15 mouse cellular contexts compared by ENCODE assay signal in the genomic region with DNA sequence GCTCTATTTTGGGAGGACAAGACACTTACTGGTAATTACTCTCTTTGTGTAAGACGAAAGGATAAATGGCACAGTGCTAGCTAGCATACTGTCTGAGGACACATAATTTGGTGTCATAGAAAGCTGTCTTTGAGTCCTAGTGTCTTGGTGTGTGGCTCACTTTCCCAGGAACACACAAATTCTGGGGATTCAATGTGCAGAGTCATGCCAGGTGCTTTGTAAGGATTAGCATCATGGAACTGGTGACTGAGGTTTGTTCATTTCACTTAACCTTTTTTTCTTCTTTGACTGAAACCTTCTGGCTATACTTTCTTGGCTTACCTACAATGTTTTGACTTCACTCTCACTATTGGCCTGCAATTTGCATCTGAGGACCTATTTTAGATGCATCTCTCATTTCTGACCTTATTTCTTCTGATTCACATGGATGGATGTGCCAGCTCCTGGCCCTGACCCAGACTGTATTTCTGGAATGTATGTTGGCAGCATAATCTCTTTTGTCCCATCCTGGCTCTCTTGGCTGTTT.
DNase-seq lines count a peak whose midpoint lies in the region; ATAC-seq lines count a peak whose summit lies in the region.
"Had no signal": no experiment of that assay in that cellular context is flagged by ENCODE, and none has a peak within 500 bp of the region (broad histone marks: within the 10 kb centered on the region; RNA-seq: fewer than 3 reads in every experiment).

No protein-coding gene starts in this region.

- ATAC-seq in embryonic facial prominence, embryonic 14.5 days (ENCODE audit: low read depth), result no peak

- no peaks in the 10 kb centered on the region for H3K9me3 ChIP-seq in embryonic facial prominence, embryonic 14.5 days (ENCODE audit: control insufficient read depth, low read length)
- H3K9me3 ChIP-seq in embryonic facial prominence, embryonic 10.5 days, result no peaks in the 10 kb centered on the region
- H3K9me3 ChIP-seq: embryonic facial prominence, embryonic 13.5 days; limb, embryonic 15.5 days had no signal

- no peaks in the 10 kb centered on the region for H3K36me3 ChIP-seq in embryonic facial prominence, embryonic 14.5 days (ENCODE audit: control insufficient read depth, insufficient read depth, low read length)
- H3K36me3 ChIP-seq in embryonic facial prominence, embryonic 10.5 days (replicated peaks), result no peaks in the 10 kb centered on the region
- H3K36me3 ChIP-seq: embryonic facial prominence, embryonic 13.5 days; limb, embryonic 15.5 days had no signal

- H3K27me3 ChIP-seq in embryonic facial prominence, embryonic 14.5 days (replicated peaks; ENCODE audit: control insufficient read depth, insufficient read depth, low read length), result no peaks in the 10 kb centered on the region
- no peaks in the 10 kb centered on the region for H3K27me3 ChIP-seq in embryonic facial prominence, embryonic 10.5 days (replicated peaks; ENCODE audit: low read depth, poor library complexity, severe bottlenecking)
- H3K27me3 ChIP-seq: embryonic facial prominence, embryonic 13.5 days; limb, embryonic 15.5 days had no signal

- H3K4me3 ChIP-seq in embryonic facial prominence, embryonic 14.5 days (ENCODE audit: low read depth, low read length), result no peak overlapping the region
- no peak overlapping the region for H3K4me3 ChIP-seq in embryonic facial prominence, embryonic 10.5 days
- H3K4me3 ChIP-seq: embryonic facial prominence, embryonic 13.5 days; limb, embryonic 15.5 days had no signal

- H3K27ac ChIP-seq in embryonic facial prominence, embryonic 14.5 days (replicated peaks; ENCODE audit: low read depth, low read length), result no peak overlapping the region
- no peak overlapping the region for H3K27ac ChIP-seq in embryonic facial prominence, embryonic 10.5 days (replicated peaks)
- H3K27ac ChIP-seq: embryonic facial prominence, embryonic 13.5 days; limb, embryonic 15.5 days; stomach, postnatal 0 days had no signal

- DNase-seq in embryonic facial prominence, embryonic 14.5 days (ENCODE audit: low spot score), result peak; percentile 4
- DNase-seq in embryonic facial prominence, embryonic 10.5 days (ENCODE audit: low spot score), result no peak
- peak; percentile 16 for DNase-seq in right cerebral cortex, postnatal 4 days
- DNase-seq in right cerebral cortex, postnatal 25 days, result no peak
- DNase-seq in cerebellum, postnatal 10 days, result peak; percentile 69 to 74
- DNase-seq in urinary bladder, postnatal 10 days (ENCODE audit: low spot score), result no peak
- DNase-seq in urinary bladder, adult 18-20 months (ENCODE audit: low spot score in 2 of 2), result no peak
- DNase-seq in kidney, adult 18-20 months, result no peak
- DNase-seq: gastrocnemius, postnatal 14 days; kidney, postnatal 4 days; lung, adult 18-20 months; thymus, postnatal 25 days had no signal

- H3K9ac ChIP-seq in embryonic facial prominence, embryonic 14.5 days (ENCODE audit: low read depth, low read length), result no peak overlapping the region
- H3K9ac ChIP-seq: embryonic facial prominence, embryonic 13.5 days; limb, embryonic 15.5 days had no signal

- no peaks in the 10 kb centered on the region for H3K4me1 ChIP-seq in embryonic facial prominence, embryonic 14.5 days (ENCODE audit: control insufficient read depth, insufficient read depth, low read length)
- no peaks in the 10 kb centered on the region for H3K4me1 ChIP-seq in embryonic facial prominence, embryonic 10.5 days
- H3K4me1 ChIP-seq: embryonic facial prominence, embryonic 13.5 days; limb, embryonic 15.5 days had no signal

- H3K4me2 ChIP-seq in embryonic facial prominence, embryonic 14.5 days (ENCODE audit: low read depth, low read length), result no peak overlapping the region
- H3K4me2 ChIP-seq: embryonic facial prominence, embryonic 13.5 days; limb, embryonic 15.5 days had no signal

- 68% methylated on average over 1 of the region's 1 CpGs for WGBS in embryonic facial prominence, embryonic 14.5 days
- WGBS in embryonic facial prominence, embryonic 10.5 days, result 75% methylated on average over 1 of the region's 1 CpGs

Comparison
In these comparisons a context has a peak if more than half of its experiments do, and no peak if none do; other contexts are left out.
1. DNase-seq: peak in embryonic facial prominence, embryonic 14.5 days (single experiment), right cerebral cortex, postnatal 4 days (single experiment) and cerebellum, postnatal 10 days (2 of 2); none in embryonic facial prominence, embryonic 10.5 days (single experiment), right cerebral cortex, postnatal 25 days (single experiment), urinary bladder, postnatal 10 days (single experiment), urinary bladder, adult 18-20 months (0 of 2) and kidney, adult 18-20 months (single experiment).